Comparison of ENCODE assay signal across 24 mouse cellular contexts in genomic region chr11:102035456-102035960, GRCm38 (mm10). TPM values are rescaled to one million over a fixed set of nuclear protein-coding genes. Genes with fewer than 3 reads are reported as not detected.
DNase-seq lines count a peak whose midpoint lies in the region; ATAC-seq and TF ChIP-seq lines count a peak whose summit lies in the region.
"Had no signal": no experiment of that assay in that cellular context is flagged by ENCODE, and none has a peak within 500 bp of the region (broad histone marks: within the 10 kb centered on the region; RNA-seq: fewer than 3 reads in every experiment).

No protein-coding gene starts in this region.

- no peaks in the 10 kb centered on the region for H3K9me3 ChIP-seq in forebrain, embryonic 16.5 days (ENCODE audit: control insufficient read depth, low read length)
- no peaks in the 10 kb centered on the region for H3K9me3 ChIP-seq in forebrain, postnatal 0 days (ENCODE audit: low read length)
- H3K9me3 ChIP-seq: embryonic facial prominence, embryonic 10.5 days; embryonic facial prominence, embryonic 12.5 days; G1E had no signal

- H3K9ac ChIP-seq in forebrain, embryonic 16.5 days (replicated peaks; ENCODE audit: low read depth, low read length) = no peak overlapping the region
- H3K9ac ChIP-seq in forebrain, postnatal 0 days = no peak overlapping the region
- H3K9ac ChIP-seq: embryonic facial prominence, embryonic 12.5 days had no signal

- H3K4me1 ChIP-seq in cerebellum, adult 2 months (ENCODE audit: control insufficient read depth, insufficient read depth, low read length) = peaks cover 42% of the 10 kb centered on the region
- peaks cover 4% of the 10 kb centered on the region; the same call in 1 of the 2 replicates for H3K4me1 ChIP-seq in forebrain, embryonic 16.5 days (replicated peaks; ENCODE audit: control insufficient read depth, insufficient read depth, low read length)
- H3K4me1 ChIP-seq in forebrain, postnatal 0 days (ENCODE audit: insufficient read depth) = no peaks in the 10 kb centered on the region
- H3K4me1 ChIP-seq: embryonic facial prominence, embryonic 12.5 days had no signal

- no peak for DNase-seq in cerebellum, adult 2 months
- DNase-seq in cerebellum, adult 11-12 months = no peak
- DNase-seq in cerebellum, postnatal 14 days = peak; percentile 50 to 59
- DNase-seq in cerebellum, adult 8-10 months = no peak
- no peak for DNase-seq in forebrain, postnatal 0 days
- DNase-seq in layer of hippocampus, adult 2 months (ENCODE audit: low spot score in 2 of 2) = no peak
- DNase-seq in layer of hippocampus, adult 18-20 months (ENCODE audit: low spot score in 2 of 2) = no peak
- DNase-seq: adrenal gland, adult 8-10 months; adrenal gland, postnatal 14 days; adrenal gland, postnatal 36 days; B cell, adult 2 months had no signal

- no peak overlapping the region for H3K4me2 ChIP-seq in forebrain, embryonic 16.5 days (ENCODE audit: low read length)
- H3K4me2 ChIP-seq in forebrain, postnatal 0 days (ENCODE audit: low read depth) = no peak overlapping the region
- H3K4me2 ChIP-seq: embryonic facial prominence, embryonic 12.5 days had no signal

- TF ChIP-seq POLR2A in cerebellum, adult 2 months (IDR thresholded peaks at IDR 0.05; ENCODE audit: borderline replicate concordance, insufficient read depth, low read length) = no peak

- no peaks in the 10 kb centered on the region for H3K27me3 ChIP-seq in cerebellum, adult 2 months (ENCODE audit: control insufficient read depth, insufficient read depth, low read length)
- no peaks in the 10 kb centered on the region for H3K27me3 ChIP-seq in forebrain, embryonic 16.5 days (replicated peaks; ENCODE audit: control insufficient read depth, insufficient read depth, low read length)
- no peaks in the 10 kb centered on the region for H3K27me3 ChIP-seq in forebrain, postnatal 0 days (ENCODE audit: insufficient read depth, low read length)
- H3K27me3 ChIP-seq: Patski had no signal

- TF ChIP-seq CTCF in cerebellum, adult 2 months (IDR thresholded peaks at IDR 0.05; ENCODE audit: borderline replicate concordance, insufficient read depth, low read depth, low read length) = no peak
- TF ChIP-seq CTCF in forebrain, postnatal 0 days (IDR thresholded peaks at IDR 0.05; ENCODE audit: low read depth) = no peak
- TF ChIP-seq CTCF in layer of hippocampus, adult 2 months (conservative IDR thresholded peaks at IDR 0.05) = no peak

- H3K4me3 ChIP-seq in cerebellum, adult 2 months (replicated peaks; ENCODE audit: insufficient read depth, low read depth, low read length) = no peak overlapping the region
- H3K4me3 ChIP-seq in forebrain, embryonic 16.5 days (replicated peaks; ENCODE audit: low read length) = no peak overlapping the region
- H3K4me3 ChIP-seq in forebrain, postnatal 0 days (ENCODE audit: low read depth, low read length) = no peak overlapping the region
- no peak overlapping the region for H3K4me3 ChIP-seq in layer of hippocampus, adult 2 months
- H3K4me3 ChIP-seq: embryonic facial prominence, embryonic 10.5 days; embryonic facial prominence, embryonic 12.5 days had no signal

- WGBS in cerebellum, adult 2 months = 24% methylated on average over 5 of the region's 5 CpGs
- WGBS in forebrain, embryonic 16.5 days = 74% methylated on average over 5 of the region's 5 CpGs
- WGBS in forebrain, postnatal 0 days = 76% methylated on average over 5 of the region's 5 CpGs

- H3K36me3 ChIP-seq in forebrain, embryonic 16.5 days (ENCODE audit: control insufficient read depth, insufficient read depth) = no peaks in the 10 kb centered on the region
- no peaks in the 10 kb centered on the region for H3K36me3 ChIP-seq in forebrain, postnatal 0 days (ENCODE audit: insufficient read depth)
- H3K36me3 ChIP-seq: embryonic facial prominence, embryonic 10.5 days; embryonic facial prominence, embryonic 12.5 days; G1E had no signal

- ATAC-seq in forebrain, embryonic 16.5 days = no peak
- no peak for ATAC-seq in forebrain, postnatal 0 days
- ATAC-seq: activated CD4-positive, CD25-positive, alpha-beta regulatory T cell, adult 4 months; CD4-positive, CD25-positive, alpha-beta regulatory T cell, adult 4 months; forebrain, embryonic 14.5 days; Patski had no signal

- peak overlapping the region; percentile 96 for H3K27ac ChIP-seq in cerebellum, adult 2 months (ENCODE audit: insufficient read depth, low read length)
- H3K27ac ChIP-seq in forebrain, embryonic 16.5 days (ENCODE audit: low read length) = peak overlapping the region; percentile 32; the same call in 1 of the 2 replicates
- no peak overlapping the region for H3K27ac ChIP-seq in forebrain, postnatal 0 days (ENCODE audit: low read depth, low read length)
- H3K27ac ChIP-seq in layer of hippocampus, adult 2 months = peak overlapping the region; percentile 67
- H3K27ac ChIP-seq: embryonic facial prominence, embryonic 10.5 days; embryonic facial prominence, embryonic 12.5 days had no signal

RNA-seq across cellular contexts. Expression of gene Cd300lg, which starts 5.8 kb away (rescaled TPM):
- polyA plus RNA-seq in cerebellum, adult 2 months (2012; rRNA removed) = 0.38 and 0.63 TPM in 2 replicates
- polyA plus RNA-seq in forebrain, embryonic 16.5 days (2015; fragmentation: Nextera tagmentation; extraction: Ambion mirVana) = 0.26 and 0.46 TPM in 2 replicates
- 0.69 and 0.86 TPM in 2 replicates for total RNA-seq in forebrain, postnatal 0 days (2014; rRNA removed)
- polyA plus RNA-seq in forebrain, postnatal 0 days (2015; fragmentation: Nextera tagmentation; extraction: Ambion mirVana) = 0.15 and 0.30 TPM in 2 replicates
- total RNA-seq in layer of hippocampus, adult 2 months (2021) = not detected
- not detected for total RNA-seq in layer of hippocampus, adult 18-20 months (2021)
- total RNA-seq: CH12.LX, G1E had no signal
- polyA plus RNA-seq: CD4-positive, CD25-positive, alpha-beta regulatory T cell, adult 4 months; forebrain, embryonic 14.5 days; G1E; Patski had no signal

RNA-seq across cellular contexts. Expression of gene Mpp3, which starts 7.2 kb away (rescaled TPM):
- 158 and 185 TPM in 2 replicates for polyA plus RNA-seq in cerebellum, adult 2 months (2012; rRNA removed)
- polyA plus RNA-seq in forebrain, embryonic 16.5 days (2015; fragmentation: Nextera tagmentation; extraction: Ambion mirVana) = 49.3 and 55.2 TPM in 2 replicates
- 56.6 and 60.3 TPM in 2 replicates for total RNA-seq in forebrain, postnatal 0 days (2014; rRNA removed)
- 45.5 and 46.4 TPM in 2 replicates for polyA plus RNA-seq in forebrain, postnatal 0 days (2015; fragmentation: Nextera tagmentation; extraction: Ambion mirVana)
- 10 to 100 TPM; 88.3 to 94.4 TPM for total RNA-seq in layer of hippocampus, adult 2 months (2021)
- 10 to 100 TPM; 85.5 to 88.9 TPM for total RNA-seq in layer of hippocampus, adult 18-20 months (2021)
- polyA plus RNA-seq: G1E had no signal

RNA-seq across cellular contexts. Expression of gene Dusp3, which starts 48.7 kb away (rescaled TPM):
- polyA plus RNA-seq in cerebellum, adult 2 months (2012; rRNA removed) = 86.0 and 98.5 TPM in 2 replicates
- 12.7 and 14.5 TPM in 2 replicates for polyA plus RNA-seq in forebrain, embryonic 16.5 days (2015; fragmentation: Nextera tagmentation; extraction: Ambion mirVana)
- total RNA-seq in forebrain, postnatal 0 days (2014; rRNA removed) = 32.8 and 35.5 TPM in 2 replicates
- 25.1 and 31.0 TPM in 2 replicates for polyA plus RNA-seq in forebrain, postnatal 0 days (2015; fragmentation: Nextera tagmentation; extraction: Ambion mirVana)
- 100 to 1,000 TPM; 149 to 155 TPM for total RNA-seq in layer of hippocampus, adult 2 months (2021)
- total RNA-seq in layer of hippocampus, adult 18-20 months (2021) = 100 to 1,000 TPM; 158 TPM

RNA-seq across cellular contexts. Expression of gene Cfap97d1, which starts 51.4 kb away (rescaled TPM):
- polyA plus RNA-seq in cerebellum, adult 2 months (2012; rRNA removed) = not detected in 2 replicates
- not detected in 2 replicates for polyA plus RNA-seq in forebrain, embryonic 16.5 days (2015; fragmentation: Nextera tagmentation; extraction: Ambion mirVana)
- not detected in 2 replicates for total RNA-seq in forebrain, postnatal 0 days (2014; rRNA removed)
- polyA plus RNA-seq in forebrain, postnatal 0 days (2015; fragmentation: Nextera tagmentation; extraction: Ambion mirVana) = not detected in 2 replicates
- total RNA-seq in layer of hippocampus, adult 2 months (2021) = not detected
- not detected for total RNA-seq in layer of hippocampus, adult 18-20 months (2021)
- total RNA-seq: adrenal gland, adult 18-20 months; adrenal gland, adult 8-10 months; adrenal gland, postnatal 14 days; adrenal gland, postnatal 36 days; CH12.LX; G1E had no signal
- polyA plus RNA-seq: activated CD4-positive, CD25-positive, alpha-beta regulatory T cell, adult 4 months; CD4-positive, CD25-positive, alpha-beta regulatory T cell, adult 4 months; cortical plate, adult 2 months; embryonic facial prominence, embryonic 10.5 days; embryonic facial prominence, embryonic 12.5 days; embryonic facial prominence, embryonic 14.5 days; forebrain, embryonic 11.5 days; forebrain, embryonic 14.5 days; G1E; Patski had no signal

RNA-seq across cellular contexts. Expression of gene Mpp2, which starts 52.8 kb away (rescaled TPM):
- polyA plus RNA-seq in cerebellum, adult 2 months (2012; rRNA removed) = 50.3 and 55.3 TPM in 2 replicates
- 21.0 and 24.1 TPM in 2 replicates for polyA plus RNA-seq in forebrain, embryonic 16.5 days (2015; fragmentation: Nextera tagmentation; extraction: Ambion mirVana)
- 27.3 and 28.3 TPM in 2 replicates for total RNA-seq in forebrain, postnatal 0 days (2014; rRNA removed)
- 14.1 and 21.4 TPM in 2 replicates for polyA plus RNA-seq in forebrain, postnatal 0 days (2015; fragmentation: Nextera tagmentation; extraction: Ambion mirVana)
- 100 to 1,000 TPM; 147 to 149 TPM for total RNA-seq in layer of hippocampus, adult 2 months (2021)
- 100 to 1,000 TPM; 142 to 147 TPM for total RNA-seq in layer of hippocampus, adult 18-20 months (2021)

Comparison
In these comparisons a context has a peak if more than half of its experiments do, and no peak if none do; other contexts are left out.
1. DNase-seq: peak in cerebellum, postnatal 14 days (2 of 2); none in cerebellum, adult 2 months (0 of 2), cerebellum, adult 11-12 months (single experiment), cerebellum, adult 8-10 months (single experiment), forebrain, postnatal 0 days (single experiment), layer of hippocampus, adult 2 months (0 of 2) and layer of hippocampus, adult 18-20 months (0 of 2).